Mouse (Mus musculus): ENCODE results near the gene Ascl3. TPM values are rescaled to one million over a fixed set of nuclear protein-coding genes. Genes with fewer than 3 reads are reported as not detected.

Ascl3 gene
- polyA plus RNA-seq, 1 experiment from 2014 or later = not detected

DNA sequence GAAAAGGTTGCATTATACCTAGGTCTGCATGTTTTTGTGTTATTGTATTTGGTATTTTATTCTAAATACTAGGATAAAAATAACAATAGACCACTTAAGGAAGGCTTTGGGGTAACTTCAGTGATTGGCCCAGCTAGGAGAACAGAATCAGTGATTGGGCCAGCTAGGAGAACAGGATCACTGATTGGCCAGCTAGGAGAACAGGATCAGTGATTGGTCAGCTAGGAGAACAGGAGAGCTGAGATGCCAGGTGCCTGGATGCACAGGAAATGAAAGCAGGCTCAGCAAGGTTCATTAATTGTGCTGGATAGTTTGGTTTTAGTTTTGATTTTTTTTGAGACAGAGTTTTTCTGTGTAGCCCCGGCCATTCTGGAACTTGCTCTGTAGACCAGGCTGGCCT is 50.6 kb downstream of the Ascl3 start:
- Histone ChIP-seq H3K4me3 (ENCODE audit: low read length) (no peak overlapping the region), H3K27me3 (ENCODE audit: control insufficient read depth, insufficient read depth, low read length) (no peaks in the 10 kb centered on the region), H3K4me2 (ENCODE audit: low read depth, low read length) (no peak overlapping the region), H3K36me3 (ENCODE audit: control insufficient read depth, insufficient read depth) (no peaks in the 10 kb centered on the region), H3K9me3 (replicated peaks; ENCODE audit: control insufficient read depth, low read length) (no peaks in the 10 kb centered on the region), H3K27ac (ENCODE audit: low read length) (no peak overlapping the region), H3K9ac (ENCODE audit: low read length) (no peak overlapping the region), H3K4me1 (ENCODE audit: control insufficient read depth, insufficient read depth, low read length) (no peaks in the 10 kb centered on the region; the same call in 1 of the 2 replicates)
- WGBS = 89% methylated on average over 1 of the region's 1 CpGs
- ATAC-seq (replicated peaks; ENCODE audit: extremely low read depth, insufficient read depth, low FRiP score) = no peak

GRCm38 (mm10) chr7:109680284-109680683 is 51.2 kb downstream of the Ascl3 start:
- Histone ChIP-seq H3K9me3 (replicated peaks; ENCODE audit: control insufficient read depth, low read length) (no peaks in the 10 kb centered on the region), H3K4me2 (ENCODE audit: low read depth, low read length) (no peak overlapping the region), H3K4me3 (ENCODE audit: low read length) (no peak overlapping the region), H3K4me1 (ENCODE audit: control insufficient read depth, insufficient read depth, low read length) (no peaks in the 10 kb centered on the region), H3K27me3 (ENCODE audit: control insufficient read depth, insufficient read depth, low read length) (no peaks in the 10 kb centered on the region), H3K27ac (ENCODE audit: low read length) (no peak overlapping the region), H3K36me3 (ENCODE audit: control insufficient read depth, insufficient read depth) (no peaks in the 10 kb centered on the region), H3K9ac (ENCODE audit: low read length) (no peak overlapping the region)
- ATAC-seq (replicated peaks; ENCODE audit: extremely low read depth, insufficient read depth, low FRiP score) = no peak
- 93% methylated on average over 2 of the region's 2 CpGs for WGBS

Other genes starting within 250 kb of the Ascl3 start
- gene Trim66, start 223.6 kb downstream of the Ascl3 start, polyA plus RNA-seq (2015; fragmentation: Nextera tagmentation; extraction: Ambion mirVana) = 0.03 TPM in 1 of 2 replicates, not detected in the other
- gene Rpl27a, start 212.6 kb downstream of the Ascl3 start, polyA plus RNA-seq (2015; fragmentation: Nextera tagmentation; extraction: Ambion mirVana) = 71.3 and 74.1 TPM in 2 replicates
- gene St5, start 28.1 kb downstream of the Ascl3 start, polyA plus RNA-seq (2015; fragmentation: Nextera tagmentation; extraction: Ambion mirVana) = 41.4 and 43.2 TPM in 2 replicates
- 32.7 and 36.0 TPM in 2 replicates for gene Akip1, start 28.0 kb downstream of the Ascl3 start, polyA plus RNA-seq (2015; fragmentation: Nextera tagmentation; extraction: Ambion mirVana)
- 1.00 and 1.5 TPM in 2 replicates for gene BC051019, start 7.9 kb downstream of the Ascl3 start, polyA plus RNA-seq (2015; fragmentation: Nextera tagmentation; extraction: Ambion mirVana)
- gene Tmem9b, start 21.1 kb upstream of the Ascl3 start, polyA plus RNA-seq (2015; fragmentation: Nextera tagmentation; extraction: Ambion mirVana) = 60.6 and 61.6 TPM in 2 replicates
- gene Nrip3, start 50.3 kb upstream of the Ascl3 start, polyA plus RNA-seq (2015; fragmentation: Nextera tagmentation; extraction: Ambion mirVana) = 0.53 and 0.64 TPM in 2 replicates
- gene Scube2, start 134.0 kb upstream of the Ascl3 start, polyA plus RNA-seq (2015; fragmentation: Nextera tagmentation; extraction: Ambion mirVana) = 8.9 and 9.9 TPM in 2 replicates
- gene Dennd5a, start 228.7 kb upstream of the Ascl3 start, polyA plus RNA-seq (2015; fragmentation: Nextera tagmentation; extraction: Ambion mirVana) = 33.6 and 38.8 TPM in 2 replicates